Mouse (Mus musculus): ENCODE results near the gene Ipo11. TPM values are rescaled to one million over a fixed set of nuclear protein-coding genes. Genes with fewer than 3 reads are reported as not detected.
A peak's percentile ranks its signal among the peaks of the same experiment; 100 is the strongest.

The Ipo11 gene
- 68.2 and 70.6 TPM in 2 replicates for polyA plus RNA-seq (2014; fragmentation: Nextera tagmentation; extraction: Ambion mirVana)

DNA sequence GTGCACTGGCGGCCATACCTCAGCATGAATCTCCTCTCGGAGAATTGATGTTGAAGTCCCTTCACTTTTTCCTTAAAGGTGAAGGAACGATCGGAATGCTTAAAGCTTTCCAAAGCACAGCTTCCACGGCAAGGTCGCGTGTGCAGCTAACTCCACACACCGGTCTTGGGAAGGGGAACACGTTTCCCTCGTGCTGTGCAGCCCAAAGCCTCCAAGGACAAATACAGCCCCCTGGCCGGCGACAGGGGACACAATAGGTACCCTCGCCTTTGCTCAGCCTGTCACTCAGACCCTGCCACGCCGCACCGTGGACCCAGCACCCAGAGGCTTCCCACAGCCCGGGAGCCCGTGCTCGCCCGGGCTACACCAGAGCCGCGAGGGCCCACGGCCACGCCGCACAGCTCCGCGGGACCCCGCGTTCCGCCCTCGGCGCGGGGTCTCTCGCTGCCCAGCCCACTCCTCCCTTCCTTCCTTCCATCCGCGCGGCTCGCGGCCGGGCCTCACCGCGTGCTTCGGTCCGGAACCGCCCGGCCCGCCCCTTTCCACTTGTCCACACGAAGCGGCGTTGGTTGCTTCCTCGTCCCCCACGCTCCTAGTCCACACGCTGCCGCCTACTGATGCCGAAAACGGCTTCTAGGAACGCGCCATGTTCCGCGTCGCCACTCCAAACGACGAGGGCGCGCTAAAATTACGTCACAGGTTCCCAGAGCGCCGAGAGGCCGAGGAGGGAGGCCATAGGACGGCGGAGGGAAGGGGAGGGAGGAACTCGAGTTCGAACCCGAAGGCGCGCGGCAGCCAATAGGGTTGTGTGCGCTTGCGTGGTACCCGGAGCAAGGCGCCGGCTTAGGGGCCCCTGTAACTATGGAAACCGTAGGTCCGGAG lies at the start of gene Ipo11:
Gene Ipo11 (minus strand): TSS at position 703 of the 882 bp plus-strand sequence.
- no peaks in the 10 kb centered on the region for H3K36me3 ChIP-seq (ENCODE audit: control insufficient read depth, insufficient read depth, low read length)
- no peaks in the 10 kb centered on the region for H3K27me3 ChIP-seq (ENCODE audit: control insufficient read depth, insufficient read depth, low read length)
- peak within 1 kb of the TSS; percentile 72 for H3K4me2 ChIP-seq (ENCODE audit: low read length)
- peak; percentile 95 for ATAC-seq (ENCODE audit: insufficient number of reproducible peaks, insufficient read depth, low FRiP score, low read depth)
- no peaks in the 10 kb centered on the region; the same call in 1 of the 2 replicates for H3K9me3 ChIP-seq (ENCODE audit: control insufficient read depth, low read length)
- WGBS: under 1% methylated on average over 82 of the region's 84 CpGs
- H3K4me1 ChIP-seq (ENCODE audit: control insufficient read depth in 2 of 2, insufficient read depth in 2 of 2, low read length in 2 of 2): peaks cover 3 to 10% of the 10 kb centered on the region in 2 experiments; a peak in 3 of 4 replicates
- H3K4me3 ChIP-seq (ENCODE audit: control insufficient read depth in 1 of 2, insufficient read depth in 1 of 2, low read depth in 1 of 2, low read length in 2 of 2): peak within 1 kb of the TSS; percentile 84 to 100
- peak within 1 kb of the TSS; percentile 78 to 90 for H3K27ac ChIP-seq (replicated peaks in 1 of 2; ENCODE audit: control insufficient read depth in 1 of 2, insufficient read depth in 1 of 2, low read depth in 2 of 2, low read length in 2 of 2)
- H3K9ac ChIP-seq (ENCODE audit: low read length): peak within 1 kb of the TSS; percentile 97

DNA sequence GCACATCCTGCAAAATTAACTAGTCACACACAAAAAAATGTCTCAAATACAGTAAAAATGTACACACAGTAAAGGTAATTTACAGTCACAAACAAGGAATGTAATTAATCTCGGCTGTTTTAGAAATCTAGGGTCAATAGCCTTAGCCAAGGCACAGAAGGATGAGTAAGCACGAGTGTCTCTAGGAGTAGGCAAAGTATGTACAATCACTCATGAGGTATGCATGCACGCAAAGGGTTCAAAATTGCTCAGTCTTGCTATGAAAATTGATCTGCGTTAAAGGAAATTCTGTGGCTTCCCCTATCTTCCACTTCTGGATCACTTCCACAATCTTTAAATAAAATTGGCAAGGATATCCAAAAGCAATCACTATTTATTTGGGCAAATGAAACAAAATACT lies 24.7 kb upstream of the Ipo11 start:
- H3K27ac ChIP-seq (replicated peaks in 1 of 2; ENCODE audit: control insufficient read depth in 1 of 2, insufficient read depth in 1 of 2, low read depth in 2 of 2, low read length in 2 of 2): no peak overlapping the region
- WGBS: 92% methylated on average over 4 of the region's 4 CpGs
- H3K4me3 ChIP-seq (ENCODE audit: control insufficient read depth in 1 of 2, insufficient read depth in 1 of 2, low read depth in 1 of 2, low read length in 2 of 2): no peak overlapping the region
- peaks cover 0 to 2% of the 10 kb centered on the region in 2 experiments; a peak in 1 of 4 replicates for H3K4me1 ChIP-seq (ENCODE audit: control insufficient read depth in 2 of 2, insufficient read depth in 2 of 2, low read length in 2 of 2)
- H3K27me3 ChIP-seq (ENCODE audit: control insufficient read depth, insufficient read depth, low read length): no peaks in the 10 kb centered on the region
- no peaks in the 10 kb centered on the region for H3K9me3 ChIP-seq (ENCODE audit: control insufficient read depth, low read length)
- H3K9ac ChIP-seq (ENCODE audit: low read length): no peak overlapping the region
- H3K36me3 ChIP-seq (ENCODE audit: control insufficient read depth, insufficient read depth, low read length): peaks cover 68% of the 10 kb centered on the region
- no peak overlapping the region for H3K4me2 ChIP-seq (ENCODE audit: low read length)
- ATAC-seq (ENCODE audit: insufficient number of reproducible peaks, insufficient read depth, low FRiP score, low read depth): no peak

DNA sequence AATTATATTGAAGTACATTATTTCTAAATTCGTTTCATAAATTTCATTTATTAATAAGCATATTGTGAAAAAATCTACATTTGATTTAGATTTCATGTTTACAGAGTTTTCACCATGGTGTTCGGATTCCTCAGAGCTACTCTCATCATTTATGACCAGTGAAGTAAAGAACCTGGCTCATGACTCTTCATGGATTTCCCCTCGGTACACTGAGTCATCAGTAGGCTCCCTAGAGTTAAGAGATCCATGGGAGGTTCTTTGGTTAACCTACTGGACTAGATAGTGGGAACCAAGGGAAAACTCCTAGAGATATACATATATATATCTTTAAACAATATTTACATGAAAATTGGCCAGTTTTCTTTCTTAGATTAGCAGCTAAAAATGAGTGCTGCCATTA lies 23.8 kb upstream of the Ipo11 start:
- H3K27ac ChIP-seq (replicated peaks in 1 of 2; ENCODE audit: control insufficient read depth in 1 of 2, insufficient read depth in 1 of 2, low read depth in 2 of 2, low read length in 2 of 2): no peak overlapping the region
- H3K27me3 ChIP-seq (ENCODE audit: control insufficient read depth, insufficient read depth, low read length): no peaks in the 10 kb centered on the region
- WGBS: 88% methylated on average over 3 of the region's 3 CpGs
- no peaks in the 10 kb centered on the region for H3K9me3 ChIP-seq (ENCODE audit: control insufficient read depth, low read length)
- H3K36me3 ChIP-seq (ENCODE audit: control insufficient read depth, insufficient read depth, low read length): peaks cover 76% of the 10 kb centered on the region
- no peak for ATAC-seq (ENCODE audit: insufficient number of reproducible peaks, insufficient read depth, low FRiP score, low read depth)
- H3K4me2 ChIP-seq (ENCODE audit: low read length): no peak overlapping the region
- H3K4me1 ChIP-seq (ENCODE audit: control insufficient read depth in 2 of 2, insufficient read depth in 2 of 2, low read length in 2 of 2): no peaks in the 10 kb centered on the region; a peak in 1 of 4 replicates
- no peak overlapping the region for H3K9ac ChIP-seq (ENCODE audit: low read length)
- H3K4me3 ChIP-seq (ENCODE audit: control insufficient read depth in 1 of 2, insufficient read depth in 1 of 2, low read depth in 1 of 2, low read length in 2 of 2): no peak overlapping the region

DNA sequence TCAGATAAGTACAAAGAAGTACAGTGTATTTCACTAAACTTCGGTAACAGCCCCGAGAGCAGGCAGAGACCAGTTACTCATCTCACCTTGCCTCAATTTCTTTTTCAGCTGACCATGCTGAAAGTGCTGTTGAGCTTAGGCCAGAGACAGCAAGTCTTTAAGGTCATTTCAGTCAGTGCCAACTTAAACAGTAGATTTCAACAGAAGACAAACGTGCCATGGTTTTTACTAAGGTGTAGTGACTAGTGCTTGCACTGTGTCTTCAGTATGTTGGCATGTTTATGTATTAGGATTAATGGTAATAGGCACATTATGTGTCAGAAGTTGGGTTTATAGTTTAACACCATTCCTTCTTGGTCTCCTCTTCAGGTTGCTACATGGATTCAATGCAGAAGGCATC lies 21.5 kb upstream of the Ipo11 start:
- no peak for ATAC-seq (ENCODE audit: insufficient number of reproducible peaks, insufficient read depth, low FRiP score, low read depth)

DNA sequence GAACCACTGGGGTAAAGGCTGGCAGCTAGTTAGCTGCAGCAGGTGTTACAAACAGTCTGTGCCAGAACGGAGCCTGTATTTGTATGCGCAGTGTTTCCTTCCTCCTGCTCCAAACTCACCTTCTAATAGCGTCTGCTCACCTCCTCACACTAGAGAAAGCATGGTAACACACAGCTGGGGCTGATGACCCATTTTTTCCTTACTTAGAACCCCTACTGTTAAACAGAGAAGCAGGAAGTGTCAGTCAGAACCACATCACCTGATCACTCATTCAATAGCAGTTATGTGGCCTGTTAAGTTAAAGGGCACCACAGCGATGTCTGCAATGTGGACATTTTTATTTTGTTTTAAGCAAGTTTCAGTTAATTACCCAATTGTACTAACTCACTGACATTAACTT lies 20.8 kb upstream of the Ipo11 start:
- WGBS: 88% methylated on average over 4 of the region's 4 CpGs
- Histone ChIP-seq H3K9me3 (ENCODE audit: control insufficient read depth, low read length) (no peaks in the 10 kb centered on the region), H3K36me3 (ENCODE audit: control insufficient read depth, insufficient read depth, low read length) (peaks cover 82% of the 10 kb centered on the region), H3K27ac (replicated peaks in 1 of 2; ENCODE audit: control insufficient read depth in 1 of 2, insufficient read depth in 1 of 2, low read depth in 2 of 2, low read length in 2 of 2) (no peak overlapping the region), H3K4me1 (ENCODE audit: control insufficient read depth in 2 of 2, insufficient read depth in 2 of 2, low read length in 2 of 2) (peaks cover 0 to 7% of the 10 kb centered on the region in 2 experiments; a peak in 2 of 4 replicates), H3K27me3 (ENCODE audit: control insufficient read depth, insufficient read depth, low read length) (no peaks in the 10 kb centered on the region), H3K4me3 (ENCODE audit: control insufficient read depth in 1 of 2, insufficient read depth in 1 of 2, low read depth in 1 of 2, low read length in 2 of 2) (no peak overlapping the region), H3K4me2 (ENCODE audit: low read length) (no peak overlapping the region), H3K9ac (ENCODE audit: low read length) (no peak overlapping the region)
- no peak for ATAC-seq (ENCODE audit: insufficient number of reproducible peaks, insufficient read depth, low FRiP score, low read depth)

More for the DNA sequence above, 21.5 kb upstream of the Ipo11 start:
- no peak overlapping the region for H3K4me2 ChIP-seq (ENCODE audit: low read length)
- H3K4me3 ChIP-seq (ENCODE audit: control insufficient read depth in 1 of 2, insufficient read depth in 1 of 2, low read depth in 1 of 2, low read length in 2 of 2): no peak overlapping the region
- no peaks in the 10 kb centered on the region for H3K27me3 ChIP-seq (ENCODE audit: control insufficient read depth, insufficient read depth, low read length)
- H3K36me3 ChIP-seq (ENCODE audit: control insufficient read depth, insufficient read depth, low read length): peaks cover 82% of the 10 kb centered on the region
- peaks cover 0 to 7% of the 10 kb centered on the region in 2 experiments; a peak in 2 of 4 replicates for H3K4me1 ChIP-seq (ENCODE audit: control insufficient read depth in 2 of 2, insufficient read depth in 2 of 2, low read length in 2 of 2)
- no peaks in the 10 kb centered on the region for H3K9me3 ChIP-seq (ENCODE audit: control insufficient read depth, low read length)
- H3K9ac ChIP-seq (ENCODE audit: low read length): no peak overlapping the region
- no peak overlapping the region for H3K27ac ChIP-seq (replicated peaks in 1 of 2; ENCODE audit: control insufficient read depth in 1 of 2, insufficient read depth in 1 of 2, low read depth in 2 of 2, low read length in 2 of 2)
- WGBS: 84% methylated on average over 3 of the region's 3 CpGs

DNA sequence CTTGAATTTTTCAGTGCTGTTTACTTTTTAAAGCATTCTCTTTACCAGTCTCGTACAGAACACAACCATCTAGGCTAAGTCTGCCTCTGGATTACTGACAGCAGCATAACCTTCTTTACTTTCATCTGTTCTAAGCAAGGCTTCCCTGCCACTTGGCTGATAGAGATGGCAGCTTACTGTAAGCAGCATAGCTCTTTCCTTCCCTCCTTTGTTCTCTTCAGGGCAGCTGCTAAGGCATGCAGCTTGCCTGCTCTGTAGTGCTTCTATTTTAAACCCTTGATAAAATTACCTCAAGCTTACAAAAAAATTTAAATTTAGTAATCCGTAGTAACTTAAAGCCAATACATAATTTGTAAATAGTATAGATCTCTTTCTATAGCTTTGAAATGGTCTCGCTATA lies 18.1 kb upstream of the Ipo11 start:
- no peak overlapping the region for H3K4me3 ChIP-seq (ENCODE audit: control insufficient read depth in 1 of 2, insufficient read depth in 1 of 2, low read depth in 1 of 2, low read length in 2 of 2)
- H3K9ac ChIP-seq (ENCODE audit: low read length): no peak overlapping the region
- no peaks in the 10 kb centered on the region for H3K9me3 ChIP-seq (ENCODE audit: control insufficient read depth, low read length)
- H3K4me1 ChIP-seq (ENCODE audit: control insufficient read depth in 2 of 2, insufficient read depth in 2 of 2, low read length in 2 of 2): peaks cover 0 to 7% of the 10 kb centered on the region in 2 experiments; a peak in 2 of 4 replicates
- ATAC-seq (ENCODE audit: insufficient number of reproducible peaks, insufficient read depth, low FRiP score, low read depth): no peak
- H3K36me3 ChIP-seq (ENCODE audit: control insufficient read depth, insufficient read depth, low read length): peaks cover 84% of the 10 kb centered on the region
- WGBS: 52% methylated on average over 3 of the region's 3 CpGs
- peak overlapping the region; percentile 72 to 86 for H3K27ac ChIP-seq (replicated peaks in 1 of 2; ENCODE audit: control insufficient read depth in 1 of 2, insufficient read depth in 1 of 2, low read depth in 2 of 2, low read length in 2 of 2)
- no peaks in the 10 kb centered on the region for H3K27me3 ChIP-seq (ENCODE audit: control insufficient read depth, insufficient read depth, low read length)
- no peak overlapping the region for H3K4me2 ChIP-seq (ENCODE audit: low read length)

DNA sequence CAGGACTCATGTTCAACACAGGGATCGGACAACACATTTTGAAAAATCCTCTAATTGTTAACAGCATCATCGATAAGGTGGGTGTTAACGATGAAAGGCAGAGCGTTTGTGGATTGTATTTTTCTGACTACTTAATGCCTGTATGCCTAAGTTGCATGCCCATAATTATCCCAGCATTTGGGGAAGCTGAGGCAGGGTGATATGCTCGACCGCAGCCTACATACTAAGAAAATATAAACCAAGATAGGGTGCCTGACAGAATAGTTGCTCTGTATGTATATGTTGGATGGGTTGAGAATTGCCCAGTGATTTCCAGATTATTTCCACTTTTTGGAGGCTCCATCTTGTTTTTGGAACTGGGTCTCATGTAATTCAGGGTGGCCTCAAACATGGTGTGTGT lies 10.8 kb upstream of the Ipo11 start:
- Histone ChIP-seq H3K4me1 (ENCODE audit: control insufficient read depth in 2 of 2, insufficient read depth in 2 of 2, low read length in 2 of 2) (peaks cover 0 to 16% of the 10 kb centered on the region in 2 experiments; a peak in 2 of 4 replicates), H3K4me3 (ENCODE audit: control insufficient read depth in 1 of 2, insufficient read depth in 1 of 2, low read depth in 1 of 2, low read length in 2 of 2) (peak overlapping the region; percentile 66 to 97), H3K4me2 (ENCODE audit: low read length) (peak overlapping the region; percentile 78), H3K27me3 (ENCODE audit: control insufficient read depth, insufficient read depth, low read length) (no peaks in the 10 kb centered on the region), H3K9me3 (ENCODE audit: control insufficient read depth, low read length) (no peaks in the 10 kb centered on the region), H3K9ac (ENCODE audit: low read length) (peak overlapping the region; percentile 80), H3K36me3 (ENCODE audit: control insufficient read depth, insufficient read depth, low read length) (peaks cover 37% of the 10 kb centered on the region), H3K27ac (replicated peaks in 1 of 2; ENCODE audit: control insufficient read depth in 1 of 2, insufficient read depth in 1 of 2, low read depth in 2 of 2, low read length in 2 of 2) (peak overlapping the region; percentile 85 to 86; a peak in 2 of 4 replicates)
- 4% methylated on average over 6 of the region's 6 CpGs for WGBS
- no peak for ATAC-seq (ENCODE audit: insufficient number of reproducible peaks, insufficient read depth, low FRiP score, low read depth)
